Mouse (Mus musculus) heart, embryonic 14.5 days (tissue): ENCODE measurements around the gene Ncoa3. TPM values are rescaled to one million over a fixed set of nuclear protein-coding genes. Genes with fewer than 3 reads are reported as not detected.

Experiments
- ATAC-seq: fragments of 200-750 bp; cut with Nextera tagmentation; 2 replicates; pipeline ENCODE4 v1.8.0; 2017; ENCODE audit warnings: low read depth, moderate TSS enrichment; ENCODE audit not compliant: insufficient number of reproducible peaks, insufficient read depth, low FRiP score
- H3K27ac ChIP-seq, 2 experiments: fragments of 200-500 bp in 1 of 2; fragments of 300-500 bp in 1 of 2; sonication (generic) in 1 of 2; replicated peaks in 1 of 2; 2 replicates each; pipeline ENCODE4 v1.5.1; 2012 to 2014; ENCODE audit warnings: low read depth in 2 of 2, low read length in 2 of 2, control low read depth in 1 of 2, mild to moderate bottlenecking in 1 of 2, mixed read lengths in 1 of 2; ENCODE audit not compliant: control insufficient read depth in 1 of 2, insufficient read depth in 1 of 2
- H3K27me3 ChIP-seq: fragments of 300-500 bp; sonication (generic); 2 replicates; pipeline ENCODE4 v1.6.1; 2014; ENCODE audit warnings: mild to moderate bottlenecking, low read length, control low read depth; ENCODE audit not compliant: control insufficient read depth, insufficient read depth
- H3K36me3 ChIP-seq: fragments of 300-500 bp; sonication (generic); 2 replicates; pipeline ENCODE4 v1.6.1; 2014; ENCODE audit warnings: mild to moderate bottlenecking, control low read depth, low read length, mixed read lengths; ENCODE audit not compliant: control insufficient read depth, insufficient read depth
- H3K4me1 ChIP-seq, 2 experiments: fragments of 200-500 bp in 1 of 2; fragments of 300-500 bp in 1 of 2; sonication (generic) in 1 of 2; 2 replicates each; pipeline ENCODE4 v1.6.1; 2012 to 2014; ENCODE audit warnings: low read length in 2 of 2, control low read depth in 1 of 2, mixed read lengths in 1 of 2; ENCODE audit not compliant: control insufficient read depth in 2 of 2, insufficient read depth in 2 of 2
- H3K4me2 ChIP-seq: fragments of 300-500 bp; sonication (generic); 2 replicates; pipeline ENCODE4 v1.6.1; 2014; ENCODE audit warnings: mild to moderate bottlenecking, low read length
- H3K4me3 ChIP-seq, 2 experiments: fragments of 200-500 bp in 1 of 2; fragments of 300-500 bp in 1 of 2; sonication (generic) in 1 of 2; 2 replicates each; pipeline ENCODE4 v1.5.1; 2012 to 2014; ENCODE audit warnings: low read length in 2 of 2, mild to moderate bottlenecking in 2 of 2, control low read depth in 1 of 2, low read depth in 1 of 2, moderate library complexity in 1 of 2; ENCODE audit not compliant: control insufficient read depth in 1 of 2, insufficient read depth in 1 of 2
- H3K9ac ChIP-seq: fragments of 300-500 bp; sonication (generic); 2 replicates; pipeline ENCODE4 v1.6.1; 2014; ENCODE audit warnings: mild to moderate bottlenecking, low read length
- H3K9me3 ChIP-seq: fragments of 300-500 bp; sonication (generic); 2 replicates; pipeline ENCODE4 v1.6.1; 2016; ENCODE audit warnings: low read length, control low read depth; ENCODE audit not compliant: control insufficient read depth
- WGBS: fragments of 180-500 bp; shearing (Covaris S2); extraction: QIAGEN DNeasy Blood & Tissue Kit; methylation state at CpG from one replicate; pipeline ENCODE4 v1.1.7; 2014; 5-methylcytosine and 5-hydroxymethylcytosine counted together
- polyA plus RNA-seq: library from polyadenylated mRNA; unstranded; fragments of >200 nt; fragmentation: Nextera tagmentation; extraction: Ambion mirVana; gene quantifications from 2 replicates; pipeline ENCODE4 v1.2.1, GENCODE M21; 2014

The Ncoa3 gene
- polyA plus RNA-seq, 1 experiment from 2014 or later, result 12.5 TPM

DNA sequence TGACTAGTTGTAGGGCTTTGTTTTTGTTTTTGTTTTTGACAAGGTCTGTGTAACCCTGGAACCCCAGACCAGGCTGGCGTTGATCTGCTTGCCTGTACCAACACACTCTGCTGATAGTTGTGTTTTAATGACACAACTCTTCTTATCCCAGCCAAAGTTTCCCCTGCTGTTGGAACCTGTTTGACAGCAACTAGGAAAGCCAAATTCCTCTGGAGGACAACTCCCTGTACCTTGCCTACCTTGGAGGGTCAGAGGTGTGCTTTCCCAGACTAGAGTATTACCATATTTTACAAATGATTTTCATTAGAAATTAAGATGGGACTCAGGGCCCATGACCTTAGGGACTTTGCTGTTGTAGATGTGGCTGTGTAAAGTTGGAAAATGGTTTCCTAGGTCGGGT is 9.3 kb downstream of the Ncoa3 start:
- Histone ChIP-seq H3K4me3 (no peak overlapping the region), H3K27ac (no peak overlapping the region), H3K36me3 (no peaks in the 10 kb centered on the region), H3K27me3 (no peaks in the 10 kb centered on the region), H3K9ac (no peak overlapping the region), H3K4me1 (peaks cover 9 to 36% of the 10 kb centered on the region in 2 experiments), H3K4me2 (no peak overlapping the region), H3K9me3 (no peaks in the 10 kb centered on the region)
- ATAC-seq, result no peak
- WGBS, result 66% methylated on average over 2 of the region's 2 CpGs

DNA sequence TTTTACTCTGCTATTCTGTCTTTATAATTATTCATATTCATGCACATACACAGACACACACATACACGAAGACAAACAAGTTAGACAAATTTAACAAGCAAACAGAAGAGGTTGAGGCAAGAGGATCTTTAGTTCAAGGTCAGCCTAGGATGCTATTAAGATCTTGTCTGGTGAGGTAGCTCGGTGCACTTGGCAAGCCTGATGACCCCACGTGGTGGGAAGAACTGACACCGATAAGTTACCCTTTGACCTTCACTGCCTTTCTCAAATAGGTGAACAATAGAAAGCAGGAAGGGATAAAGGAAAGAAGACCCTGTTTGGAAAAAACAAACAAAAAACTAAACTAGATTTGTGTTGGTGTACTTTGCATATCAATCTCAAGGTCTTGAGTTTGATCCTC is 10.0 kb downstream of the Ncoa3 start:
- no peak overlapping the region for H3K4me2 ChIP-seq
- WGBS, result 64% methylated on average over 4 of the region's 4 CpGs
- ATAC-seq, result no peak
- peaks cover 9 to 36% of the 10 kb centered on the region in 2 experiments for H3K4me1 ChIP-seq
- H3K9ac ChIP-seq, result no peak overlapping the region
- no peaks in the 10 kb centered on the region for H3K36me3 ChIP-seq
- no peak overlapping the region for H3K4me3 ChIP-seq
- no peaks in the 10 kb centered on the region for H3K9me3 ChIP-seq
- H3K27ac ChIP-seq, result no peak overlapping the region
- no peaks in the 10 kb centered on the region for H3K27me3 ChIP-seq

DNA sequence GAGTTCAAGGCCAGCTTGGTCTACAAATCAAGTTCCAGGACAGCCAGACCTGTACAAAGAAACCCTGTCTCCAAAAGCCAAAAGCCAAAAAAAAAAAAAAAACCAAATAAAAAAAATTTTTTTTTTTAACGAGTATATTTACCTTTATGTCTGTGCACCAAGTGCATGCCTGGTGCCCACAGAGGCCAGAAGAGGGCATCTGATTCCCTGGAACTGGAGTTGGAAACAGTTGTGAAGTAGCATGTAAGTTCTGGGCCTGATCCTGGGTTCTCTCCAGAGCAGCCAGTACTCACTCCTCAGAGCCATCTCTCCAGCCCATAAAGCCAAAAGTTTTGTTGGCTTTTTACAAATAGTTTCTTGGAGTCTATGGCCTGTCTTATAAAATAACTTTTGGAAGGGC is 10.6 kb downstream of the Ncoa3 start:
- H3K9me3 ChIP-seq, result no peaks in the 10 kb centered on the region
- no peak overlapping the region for H3K27ac ChIP-seq
- H3K4me2 ChIP-seq, result no peak overlapping the region
- peaks cover 9 to 36% of the 10 kb centered on the region in 2 experiments for H3K4me1 ChIP-seq
- no peaks in the 10 kb centered on the region for H3K36me3 ChIP-seq
- no peak for ATAC-seq
- WGBS, result 64% methylated on average over 1 of the region's 1 CpGs
- H3K4me3 ChIP-seq, result no peak overlapping the region
- no peaks in the 10 kb centered on the region for H3K27me3 ChIP-seq
- no peak overlapping the region for H3K9ac ChIP-seq

DNA sequence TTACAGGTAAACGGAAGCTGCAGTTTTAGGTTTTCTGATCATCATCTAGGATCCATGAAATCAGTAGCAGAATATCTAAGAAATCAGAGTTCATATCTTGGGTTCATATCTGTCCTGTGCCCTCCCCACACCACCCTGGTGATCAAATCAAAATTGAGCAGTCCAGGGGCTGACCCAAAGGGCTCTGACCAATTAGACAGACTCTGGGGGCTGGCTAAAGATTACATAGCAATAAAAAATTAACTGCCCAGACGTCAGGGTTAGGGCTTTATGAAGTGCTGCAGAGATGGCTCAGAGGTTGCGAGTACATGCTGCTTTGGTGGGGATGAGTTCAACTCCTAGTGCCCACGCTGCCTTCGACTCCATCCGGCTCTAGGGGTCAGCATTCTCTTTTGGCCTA is 14.6 kb downstream of the Ncoa3 start:
- Histone ChIP-seq H3K4me3 (no peak overlapping the region), H3K4me1 (peaks cover 16 to 37% of the 10 kb centered on the region in 2 experiments), H3K36me3 (no peaks in the 10 kb centered on the region), H3K27ac (no peak overlapping the region), H3K9ac (no peak overlapping the region), H3K9me3 (no peaks in the 10 kb centered on the region), H3K4me2 (no peak overlapping the region), H3K27me3 (no peaks in the 10 kb centered on the region)
- ATAC-seq, result no peak
- 81% methylated on average over 6 of the region's 6 CpGs for WGBS

DNA sequence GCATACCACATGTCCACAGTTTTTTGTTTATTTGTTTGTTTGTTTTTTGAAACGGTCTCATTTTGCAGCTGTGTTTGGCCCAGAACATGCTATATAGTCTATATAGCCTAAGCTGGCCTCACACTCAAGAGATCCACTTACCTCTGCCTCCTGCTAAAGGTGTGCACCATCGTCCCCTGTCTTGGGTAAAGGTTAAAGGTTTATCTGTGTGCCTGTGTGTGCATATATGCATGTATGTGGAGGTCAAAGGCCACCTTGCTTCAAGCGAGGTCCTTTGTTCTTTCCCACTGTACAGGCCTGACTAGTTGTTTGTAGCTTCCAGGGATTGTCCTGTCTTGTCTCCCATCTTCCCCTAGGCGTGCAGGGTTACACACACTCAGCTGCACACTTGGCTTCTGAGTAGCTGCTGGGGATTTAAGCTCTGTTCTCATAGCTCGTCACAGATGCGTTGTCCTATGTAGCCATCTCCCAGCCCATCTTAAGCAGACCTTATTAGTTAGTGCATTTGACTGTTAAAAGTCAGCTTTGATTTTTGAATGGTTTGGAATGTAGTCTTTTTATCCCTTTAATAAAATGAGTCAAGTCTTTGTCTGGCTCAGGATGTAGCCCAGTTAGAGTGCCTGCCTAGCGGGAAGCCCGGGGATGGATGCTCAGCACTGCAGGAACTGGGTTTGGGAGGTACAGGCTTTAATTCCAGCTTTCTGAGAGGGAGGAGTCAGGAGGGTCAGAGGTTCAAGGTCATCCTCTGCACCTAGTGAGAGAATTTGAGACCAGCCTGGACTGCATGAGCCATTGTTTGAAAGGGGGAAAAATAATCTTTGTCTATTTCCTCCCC is 16.3 kb downstream of the Ncoa3 start:
- no peaks in the 10 kb centered on the region for H3K9me3 ChIP-seq
- H3K9ac ChIP-seq, result no peak overlapping the region
- no peak overlapping the region for H3K4me3 ChIP-seq
- H3K4me2 ChIP-seq, result no peak overlapping the region
- 62% methylated on average over 8 of the region's 8 CpGs for WGBS
- H3K4me1 ChIP-seq, result peaks cover 22 to 51% of the 10 kb centered on the region in 2 experiments
- no peaks in the 10 kb centered on the region for H3K36me3 ChIP-seq
- no peaks in the 10 kb centered on the region for H3K27me3 ChIP-seq
- H3K27ac ChIP-seq, result no peak overlapping the region
- no peak for ATAC-seq

DNA sequence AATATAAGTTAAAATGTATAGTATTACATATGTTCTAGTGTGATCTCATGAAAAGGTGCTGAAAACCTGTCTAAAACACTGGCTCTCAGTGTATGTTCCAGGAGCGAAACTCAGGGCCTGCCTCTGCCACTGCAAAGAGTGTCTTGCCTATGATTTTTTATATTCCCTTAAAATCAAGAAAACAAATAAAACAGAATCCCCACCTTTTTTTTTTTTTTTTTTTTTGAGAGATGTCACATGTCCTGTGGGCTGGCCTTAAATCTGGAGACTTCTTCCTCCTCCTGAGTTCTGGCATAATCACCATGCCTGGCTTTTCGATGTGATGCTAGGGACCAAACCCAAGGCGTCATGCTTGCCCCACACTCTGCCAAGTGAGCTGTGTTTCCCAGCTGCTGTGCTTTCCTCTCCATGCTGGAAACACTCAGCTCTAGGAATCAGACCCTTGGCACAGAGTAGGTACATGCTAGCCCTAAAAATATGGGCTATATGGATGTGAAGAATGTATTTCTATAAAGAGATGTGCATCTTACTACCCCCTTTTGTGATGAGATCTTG is 17.0 kb downstream of the Ncoa3 start:
- ATAC-seq, result no peak
- Histone ChIP-seq H3K4me1 (peaks cover 22 to 51% of the 10 kb centered on the region in 2 experiments), H3K27me3 (no peaks in the 10 kb centered on the region), H3K4me3 (no peak overlapping the region), H3K36me3 (no peaks in the 10 kb centered on the region), H3K4me2 (no peak overlapping the region), H3K27ac (peak overlapping the region; percentile 1 to 35; a peak in 1 of 4 replicates), H3K9me3 (no peaks in the 10 kb centered on the region), H3K9ac (no peak overlapping the region)
- 56% methylated on average over 3 of the region's 3 CpGs for WGBS

DNA sequence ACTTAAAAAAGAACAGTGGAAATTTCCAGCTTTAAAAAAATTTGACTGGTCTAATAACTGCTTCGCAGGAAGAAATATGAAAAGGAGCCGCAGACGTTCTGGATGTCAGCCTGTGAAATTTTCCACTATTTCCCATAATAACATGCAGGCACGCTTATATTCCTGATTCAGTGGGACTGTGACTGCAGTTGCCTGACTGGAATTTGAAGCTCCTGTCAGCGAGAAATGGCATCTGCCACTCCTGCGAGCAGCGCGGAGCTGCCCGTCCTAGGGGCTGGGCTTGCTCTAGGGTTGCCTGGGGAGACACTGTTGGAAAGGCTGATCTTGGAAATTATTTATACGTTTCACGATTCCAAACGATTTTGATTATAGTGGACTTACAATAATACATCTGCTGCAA is 17.9 kb downstream of the Ncoa3 start:
- no peaks in the 10 kb centered on the region for H3K27me3 ChIP-seq
- no peak overlapping the region; a peak in 1 of 4 replicates for H3K27ac ChIP-seq
- H3K9ac ChIP-seq, result no peak overlapping the region
- H3K4me1 ChIP-seq, result peaks cover 22 to 51% of the 10 kb centered on the region in 2 experiments
- no peaks in the 10 kb centered on the region for H3K9me3 ChIP-seq
- no peak for ATAC-seq
- no peak overlapping the region for H3K4me3 ChIP-seq
- WGBS, result 35% methylated on average over 12 of the region's 12 CpGs
- peak overlapping the region; percentile 2; the same call in 1 of the 2 replicates for H3K4me2 ChIP-seq
- no peaks in the 10 kb centered on the region for H3K36me3 ChIP-seq
